Mouse (Mus musculus): ENCODE data around the gene Agr2.

DNA sequence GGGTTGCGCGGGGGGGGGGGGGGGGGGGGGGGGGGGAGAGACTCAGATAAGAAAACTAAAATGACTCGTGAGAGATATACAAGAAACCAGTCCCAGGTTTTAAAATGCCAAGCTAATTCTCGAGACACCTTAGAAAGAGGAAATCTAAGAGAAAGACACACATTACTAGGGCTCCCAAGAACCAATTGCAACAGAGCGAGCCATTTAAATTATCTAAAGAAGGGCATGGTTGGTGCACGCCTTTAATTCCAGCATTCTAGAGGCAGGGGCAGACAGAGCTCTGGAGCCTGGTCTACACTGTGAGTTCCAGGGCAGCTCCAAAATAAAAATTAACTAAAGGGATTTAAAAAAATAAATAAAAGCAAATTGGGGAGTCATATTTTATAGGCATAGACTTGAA, 37.0 kb downstream of the Agr2 start:
- TF ChIP-seq POU5F1 (IDR thresholded peaks at IDR 0.05; ENCODE audit: borderline replicate concordance, low read length) = no peak
- no peak for TF ChIP-seq CTCF (conservative IDR thresholded peaks at IDR 0.05; ENCODE audit: low read length)
- TF ChIP-seq NANOG (IDR thresholded peaks at IDR 0.05; ENCODE audit: borderline replicate concordance, low read length) = no peak

All from E14TG2a.4 (cell line).